Mouse (Mus musculus) kidney, adult 2 months (tissue): ENCODE results near the gene Thrap3. TPM values are rescaled to one million over a fixed set of nuclear protein-coding genes. Genes with fewer than 3 reads are reported as not detected.
"Not testable (repeated sequence)": the region's sequence is repeated elsewhere in the genome, so short reads cannot be mapped to it uniquely, and the experiment has no call there.

Source experiments
- DNase-seq: peaks from one replicate; pipeline ENCODE4 v3.0.0; 2021
- H3K27ac ChIP-seq: fragments of 200-500 bp; 2 replicates; pipeline ENCODE4 v1.5.1; 2012; ENCODE audit warnings: low read depth, low read length, control low read depth, inconsistent platforms; ENCODE audit not compliant: insufficient read depth
- H3K27me3 ChIP-seq: fragments of 200-500 bp; replicated peaks from 2 replicates; pipeline ENCODE4 v1.6.1; 2012; ENCODE audit warnings: mild to moderate bottlenecking, moderate library complexity, low read length, inconsistent platforms; ENCODE audit not compliant: control insufficient read depth, insufficient read depth
- H3K36me3 ChIP-seq: fragments of 200-500 bp; 2 replicates; pipeline ENCODE4 v1.6.1; 2012; ENCODE audit warnings: mild to moderate bottlenecking, moderate library complexity, low read length, inconsistent platforms; ENCODE audit not compliant: control insufficient read depth, insufficient read depth
- H3K4me1 ChIP-seq: fragments of 200-500 bp; 2 replicates; pipeline ENCODE4 v1.6.1; 2011; ENCODE audit warnings: low read length; ENCODE audit not compliant: control insufficient read depth, insufficient read depth
- H3K4me3 ChIP-seq: fragments of 200-500 bp; 2 replicates; pipeline ENCODE4 v1.5.1; 2011; ENCODE audit warnings: mild to moderate bottlenecking, low read depth, low read length, control low read depth; ENCODE audit not compliant: insufficient read depth
- CTCF ChIP-seq: fragments of 200-500 bp; conservative IDR thresholded peaks from 2 replicates; pipeline ENCODE4 v1.5.1; 2011; ENCODE audit warnings: low read depth, mild to moderate bottlenecking, control low read depth, low read length, moderate library complexity, mixed read lengths; ENCODE audit not compliant: insufficient read depth, insufficient read length
- POLR2A ChIP-seq: fragments of 200-500 bp; IDR thresholded peaks from one replicate; pipeline ENCODE4 v1.6.1; 2011; ENCODE audit warnings: low read depth, low read length, control low read depth
- WGBS: fragments of 180-500 bp; shearing (Covaris S2); methylation state at CpG from one replicate; pipeline ENCODE4 v1.1.7; 2018; 5-methylcytosine and 5-hydroxymethylcytosine counted together
- polyA plus RNA-seq: library from polyadenylated mRNA; depleted of rRNA; stranded (reverse); fragments of >200 nt; gene quantifications from 2 replicates; pipeline ENCODE4 v1.2.3, GENCODE M21; 2012

Gene Thrap3
- polyA plus RNA-seq, 1 experiment = 51.0 TPM

DNA sequence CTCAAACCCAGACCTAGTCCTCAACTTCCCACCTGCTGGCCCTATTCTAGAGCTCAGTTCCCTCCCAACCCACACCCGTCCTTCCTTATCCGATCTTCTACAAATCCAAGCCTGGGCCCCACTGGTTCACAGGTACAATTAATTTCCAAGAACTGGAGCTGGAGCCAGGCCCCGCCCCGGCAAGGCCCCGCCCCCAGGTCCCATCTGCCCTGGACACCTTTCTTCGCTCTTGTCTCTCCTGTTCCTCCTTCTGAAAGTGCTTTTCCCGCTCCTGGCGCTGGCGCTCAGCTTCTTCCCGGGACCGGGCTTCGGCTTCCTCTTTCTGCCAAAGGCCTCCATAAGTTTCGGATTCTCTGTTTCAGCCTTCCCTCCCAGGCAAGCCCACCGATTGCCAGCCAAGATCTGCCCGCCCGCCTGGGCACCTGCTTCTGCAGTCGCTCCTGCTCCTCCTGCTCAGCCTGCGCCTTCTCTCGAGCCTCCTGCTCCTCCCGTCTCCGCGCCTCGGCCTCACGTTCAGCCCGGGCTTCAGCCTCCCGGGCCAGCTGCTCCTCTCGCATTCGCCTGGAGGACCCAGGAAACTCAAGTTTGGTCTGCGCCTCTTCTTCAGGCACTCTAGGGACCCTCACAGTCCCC lies 31.2 kb upstream of the Thrap3 start:
- Histone ChIP-seq H3K4me3 (no peak overlapping the region), H3K4me1 (peaks cover 3% of the 10 kb centered on the region), H3K27ac (no peak overlapping the region), H3K36me3 (peaks cover 4% of the 10 kb centered on the region), H3K27me3 (no peaks in the 10 kb centered on the region)
- no peak for TF ChIP-seq POLR2A
- no peak for TF ChIP-seq CTCF
- 93% methylated on average over 29 of the region's 29 CpGs for WGBS
- DNase-seq = no peak

DNA sequence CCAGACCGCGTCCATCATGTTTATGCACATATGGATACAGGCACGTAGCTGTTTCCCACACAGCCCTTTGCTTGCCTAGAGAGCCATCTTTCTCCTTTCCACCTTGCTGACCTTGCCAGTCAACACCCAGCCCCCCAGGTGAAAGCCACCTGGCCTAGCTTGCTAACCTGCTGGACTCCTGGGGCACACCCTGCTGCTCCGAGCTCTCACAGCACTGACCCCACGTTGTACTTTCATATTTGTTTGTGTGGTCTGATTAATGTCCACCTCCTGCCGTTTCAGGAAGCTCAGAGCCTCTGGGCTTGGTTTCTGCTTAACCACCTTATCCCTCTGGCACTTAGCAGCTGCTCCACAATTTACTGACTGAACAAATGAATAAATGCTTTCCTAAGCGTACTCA lies 27.3 kb upstream of the Thrap3 start:
- DNase-seq = no peak
- no peak for TF ChIP-seq POLR2A
- TF ChIP-seq CTCF = no peak
- H3K4me1 ChIP-seq = no peaks in the 10 kb centered on the region; the same call in 1 of the 2 replicates
- no peak overlapping the region for H3K4me3 ChIP-seq
- peaks cover 4% of the 10 kb centered on the region for H3K36me3 ChIP-seq
- H3K27ac ChIP-seq = peak overlapping the region; percentile 33; the same call in 1 of the 2 replicates
- no peaks in the 10 kb centered on the region for H3K27me3 ChIP-seq
- 50% methylated on average over 7 of the region's 7 CpGs for WGBS

DNA sequence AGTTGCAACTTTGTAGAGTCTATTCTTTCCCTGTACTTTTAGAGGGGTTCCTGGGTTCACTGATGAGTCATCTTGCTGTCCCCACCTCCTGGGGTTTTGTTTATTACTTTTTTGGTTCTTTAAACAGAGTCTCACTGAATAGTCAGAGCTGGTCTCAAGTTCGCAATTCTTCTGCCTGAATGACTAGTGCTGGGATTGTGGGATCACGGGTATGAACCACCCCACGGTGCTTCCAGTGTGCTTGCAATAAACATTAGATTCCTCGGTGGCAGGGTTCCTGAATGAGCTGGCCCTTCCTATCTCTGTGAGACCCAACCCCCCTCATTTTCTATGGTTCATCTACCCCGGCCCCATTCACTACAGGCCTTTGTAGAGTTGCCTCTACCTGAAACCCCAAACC lies 25.6 kb upstream of the Thrap3 start:
- WGBS = 49% methylated on average over 5 of the region's 5 CpGs

DNA sequence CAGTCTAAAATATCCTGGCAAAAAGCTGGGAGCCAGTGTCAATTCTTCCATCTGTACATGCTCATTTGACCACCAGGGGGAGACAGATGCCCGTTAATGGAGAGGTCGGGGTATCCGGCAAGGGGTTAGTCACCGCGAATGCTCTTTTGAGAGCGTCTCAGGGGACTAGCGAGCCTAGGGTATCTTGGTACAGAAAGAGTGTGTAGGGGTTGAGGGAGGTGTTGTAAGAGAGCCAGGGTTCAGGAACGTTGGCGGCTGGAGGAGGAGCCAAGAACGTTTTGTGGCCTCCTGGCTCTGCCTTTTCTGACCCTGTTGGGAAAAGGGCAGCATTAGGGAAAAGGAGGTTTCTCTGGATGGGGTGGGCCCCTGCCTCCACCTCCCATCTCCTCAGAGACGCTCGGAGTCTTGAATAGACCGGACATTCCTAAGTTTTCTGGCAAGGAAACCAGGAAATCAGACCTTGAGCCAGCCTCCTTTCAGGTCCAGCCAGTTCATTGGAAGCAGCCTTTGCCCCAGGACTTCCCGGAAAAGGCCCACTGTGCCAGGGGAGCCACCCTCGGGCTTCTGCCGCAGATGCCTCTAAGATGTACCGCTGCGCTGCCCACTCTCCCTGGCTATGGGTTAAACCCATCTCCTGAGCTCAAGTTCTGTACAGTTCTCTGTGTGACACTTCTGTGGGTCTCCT lies 24.7 kb upstream of the Thrap3 start:
- H3K4me3 ChIP-seq = peak overlapping the region; percentile 59
- H3K36me3 ChIP-seq = no peaks in the 10 kb centered on the region
- DNase-seq = peak; percentile 93
- no peaks in the 10 kb centered on the region; the same call in 1 of the 2 replicates for H3K4me1 ChIP-seq
- WGBS = 1% methylated on average over 18 of the region's 18 CpGs
- peak overlapping the region; percentile 84 for H3K27ac ChIP-seq
- peak; percentile 83 for TF ChIP-seq CTCF
- no peak for TF ChIP-seq POLR2A
- no peaks in the 10 kb centered on the region for H3K27me3 ChIP-seq

More for the DNA sequence above, 25.6 kb upstream of the Thrap3 start:
- no peaks in the 10 kb centered on the region for H3K36me3 ChIP-seq
- DNase-seq = no peak
- H3K27ac ChIP-seq = no peak overlapping the region
- no peaks in the 10 kb centered on the region for H3K27me3 ChIP-seq
- no peak for TF ChIP-seq CTCF
- no peak for TF ChIP-seq POLR2A
- no peak overlapping the region for H3K4me3 ChIP-seq
- no peaks in the 10 kb centered on the region; the same call in 1 of the 2 replicates for H3K4me1 ChIP-seq

DNA sequence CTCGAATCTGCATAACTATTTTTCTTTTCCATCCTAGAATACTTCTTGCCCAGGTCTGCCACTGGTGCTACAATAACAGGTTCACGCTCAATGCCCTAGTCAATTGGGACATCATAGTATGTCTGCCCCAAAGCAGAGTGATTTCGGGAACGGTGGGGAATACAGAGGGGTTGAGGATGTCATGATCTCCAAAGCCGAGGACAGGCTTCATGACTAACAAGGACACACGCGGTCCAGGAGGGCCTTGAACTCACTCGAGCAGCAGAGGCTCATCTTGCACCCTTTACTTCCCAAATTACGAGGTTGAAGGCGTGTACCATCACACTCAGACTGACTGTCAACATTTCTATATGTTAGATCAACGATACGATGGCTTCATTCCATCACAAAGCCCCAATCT lies 24.1 kb upstream of the Thrap3 start:
- Histone ChIP-seq H3K27me3 (no peaks in the 10 kb centered on the region), H3K36me3 (no peaks in the 10 kb centered on the region), H3K4me3 (no peak overlapping the region), H3K27ac (no peak overlapping the region), H3K4me1 (no peaks in the 10 kb centered on the region; the same call in 1 of the 2 replicates)
- DNase-seq = no peak
- WGBS = 50% methylated on average over 12 of the region's 12 CpGs
- TF ChIP-seq POLR2A = no peak
- no peak for TF ChIP-seq CTCF

DNA sequence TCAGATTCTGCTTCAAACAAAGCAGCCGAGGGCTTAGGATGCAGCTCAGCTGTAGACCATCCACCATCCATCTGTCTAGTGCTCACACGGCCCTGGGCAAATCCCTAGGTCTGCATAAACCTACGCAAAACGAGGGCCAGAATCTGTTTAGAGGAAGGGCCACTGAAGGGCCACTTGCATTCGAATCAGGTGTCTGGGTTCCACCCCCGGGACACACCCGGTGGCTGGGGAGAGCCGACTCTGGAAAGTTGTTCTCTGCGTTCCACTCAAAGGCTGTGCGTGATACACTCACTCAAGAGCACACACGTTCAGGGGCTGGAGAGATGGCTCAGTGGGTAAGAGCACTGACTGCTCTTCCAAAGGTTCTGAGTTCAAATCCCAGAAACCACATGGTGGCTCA lies 20.1 kb upstream of the Thrap3 start:
- H3K27me3 ChIP-seq = no peaks in the 10 kb centered on the region
- DNase-seq = no peak
- 78% methylated on average over 11 of the region's 11 CpGs for WGBS
- no peak overlapping the region for H3K27ac ChIP-seq
- H3K4me1 ChIP-seq = no peaks in the 10 kb centered on the region
- TF ChIP-seq POLR2A = no peak
- TF ChIP-seq CTCF = no peak
- no peaks in the 10 kb centered on the region for H3K36me3 ChIP-seq
- H3K4me3 ChIP-seq = no peak overlapping the region

DNA sequence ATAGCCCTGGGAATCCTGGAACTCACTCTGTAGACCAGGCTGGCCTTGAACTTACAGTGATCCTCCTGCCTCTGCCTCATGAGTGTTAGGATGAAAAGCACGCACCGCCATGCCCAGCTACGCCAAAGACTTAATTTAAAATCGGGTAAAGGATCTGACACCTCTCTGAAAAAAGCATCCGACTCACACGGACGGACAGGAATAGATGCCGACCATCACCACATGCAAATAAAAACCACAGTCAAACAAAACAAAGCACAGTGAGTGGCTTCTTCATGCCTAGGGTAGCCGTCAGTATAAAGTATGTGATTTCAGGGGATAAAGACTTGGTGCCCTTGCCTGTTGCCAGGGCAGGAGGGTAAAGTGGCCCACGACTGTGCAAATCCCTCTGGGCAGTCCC lies 17.5 kb upstream of the Thrap3 start:
- Histone ChIP-seq H3K4me3 (no peak overlapping the region), H3K36me3 (no peaks in the 10 kb centered on the region), H3K27ac (no peak overlapping the region), H3K4me1 (no peaks in the 10 kb centered on the region), H3K27me3 (no peaks in the 10 kb centered on the region)
- TF ChIP-seq CTCF (no peak), POLR2A (no peak)
- DNase-seq = no peak
- WGBS = 89% methylated on average over 10 of the region's 10 CpGs

DNA sequence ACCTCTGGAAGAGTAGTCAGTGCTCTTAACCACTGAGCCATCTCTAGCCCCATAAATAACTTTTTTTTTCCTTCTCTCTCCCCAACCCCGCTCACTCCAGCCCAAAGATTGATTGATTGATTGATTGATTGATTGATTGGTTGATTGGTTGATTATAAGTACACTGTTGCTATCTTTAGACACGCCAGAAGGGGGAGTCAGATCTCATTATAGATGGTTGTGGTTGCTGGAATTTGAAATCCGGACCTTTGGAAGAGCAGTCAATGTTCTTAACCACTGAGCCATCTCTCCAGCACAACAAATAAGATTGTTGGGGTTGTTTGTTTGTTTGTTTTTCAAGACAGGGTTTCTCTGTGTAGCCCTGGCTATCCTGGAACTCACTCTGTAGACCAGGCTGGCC lies 17.0 kb upstream of the Thrap3 start:
- not testable (repeated sequence) for H3K27me3 ChIP-seq, H3K4me3 ChIP-seq, H3K27ac ChIP-seq, H3K36me3 ChIP-seq, H3K4me1 ChIP-seq, DNase-seq
- 74% methylated on average over 3 of the region's 3 CpGs for WGBS
